Mouse (Mus musculus): ENCODE results near the gene Mfsd4b1. TPM values are rescaled to one million over a fixed set of nuclear protein-coding genes. Genes with fewer than 3 reads are reported as not detected.

Gene Mfsd4b1
- total and polyA plus RNA-seq, 2 experiments from 2014 or later = 2.3 to 3.8 TPM

- Histone ChIP-seq H3K36me3 (replicated peaks; ENCODE audit: control insufficient read depth, insufficient read depth, low read length) (peaks cover 13% of the 10 kb centered on the region; the same call in 1 of the 2 replicates), H3K4me3 (ENCODE audit: low read depth, low read length) (no peak overlapping the region), H3K4me2 (ENCODE audit: low read depth, low read length) (no peak overlapping the region), H3K27ac (ENCODE audit: low read depth) (no peak overlapping the region), H3K27me3 (ENCODE audit: control insufficient read depth, insufficient read depth, low read length) (no peaks in the 10 kb centered on the region), H3K9ac (replicated peaks; ENCODE audit: low read depth, low read length) (no peak overlapping the region), H3K9me3 (replicated peaks; ENCODE audit: control insufficient read depth, low read length) (no peaks in the 10 kb centered on the region), H3K4me1 (ENCODE audit: control insufficient read depth, insufficient read depth) (no peaks in the 10 kb centered on the region)
- WGBS = 93% methylated on average over 6 of the region's 6 CpGs
- TF ChIP-seq EP300 (IDR thresholded peaks at IDR 0.05; ENCODE audit: low read depth) (no peak), CTCF (IDR thresholded peaks at IDR 0.05; ENCODE audit: low read depth) (no peak)
- DNase-seq (ENCODE audit: low spot score) (no peak), ATAC-seq (ENCODE audit: insufficient read depth, low read depth) (no peak)
These were observed 9.9 kb upstream of the Mfsd4b1 start for GRCm38 (mm10) chr10:40034956-40035355.

GRCm38 (mm10) chr10:40032897-40033296 is 7.8 kb upstream of the Mfsd4b1 start:
- Histone ChIP-seq H3K9me3 (replicated peaks; ENCODE audit: control insufficient read depth, low read length) (no peaks in the 10 kb centered on the region), H3K4me1 (ENCODE audit: control insufficient read depth, insufficient read depth) (no peaks in the 10 kb centered on the region), H3K9ac (replicated peaks; ENCODE audit: low read depth, low read length) (no peak overlapping the region), H3K27ac (ENCODE audit: low read depth) (no peak overlapping the region), H3K27me3 (ENCODE audit: control insufficient read depth, insufficient read depth, low read length) (no peaks in the 10 kb centered on the region), H3K36me3 (replicated peaks; ENCODE audit: control insufficient read depth, insufficient read depth, low read length) (peaks cover 13% of the 10 kb centered on the region; the same call in 1 of the 2 replicates), H3K4me3 (ENCODE audit: low read depth, low read length) (no peak overlapping the region), H3K4me2 (ENCODE audit: low read depth, low read length) (no peak overlapping the region)
- 85% methylated on average over 2 of the region's 2 CpGs for WGBS
- DNase-seq (ENCODE audit: low spot score) = no peak
- TF ChIP-seq EP300 (IDR thresholded peaks at IDR 0.05; ENCODE audit: low read depth) = no peak
- no peak for TF ChIP-seq CTCF (IDR thresholded peaks at IDR 0.05; ENCODE audit: low read depth)
- ATAC-seq (ENCODE audit: insufficient read depth, low read depth) = no peak

- WGBS = 87% methylated on average over 6 of the region's 6 CpGs
- ATAC-seq (ENCODE audit: insufficient read depth, low read depth) = no peak
These were observed 5.6 kb upstream of the Mfsd4b1 start for GRCm38 (mm10) chr10:40030716-40031115.

GRCm38 (mm10) chr10:40029610-40030009 is 4.5 kb upstream of the Mfsd4b1 start:
- H3K4me1 ChIP-seq (ENCODE audit: control insufficient read depth, insufficient read depth) = 0 out of 2 replicates have a peak, but pooled peaks cover 2% of the 10 kb centered on the region
- TF ChIP-seq CTCF (IDR thresholded peaks at IDR 0.05; ENCODE audit: low read depth) (no peak), EP300 (IDR thresholded peaks at IDR 0.05; ENCODE audit: low read depth) (no peak)
- no peak overlapping the region for H3K4me3 ChIP-seq (ENCODE audit: low read depth, low read length)

More at GRCm38 (mm10) chr10:40030716-40031115, 5.6 kb upstream of the Mfsd4b1 start:
- TF ChIP-seq EP300 (IDR thresholded peaks at IDR 0.05; ENCODE audit: low read depth) (no peak), CTCF (IDR thresholded peaks at IDR 0.05; ENCODE audit: low read depth) (no peak)
- H3K4me1 ChIP-seq (ENCODE audit: control insufficient read depth, insufficient read depth) = no peaks in the 10 kb centered on the region
- H3K4me2 ChIP-seq (ENCODE audit: low read depth, low read length) = no peak overlapping the region
- H3K27ac ChIP-seq (ENCODE audit: low read depth) = no peak overlapping the region
- DNase-seq (ENCODE audit: low spot score) = no peak
- H3K36me3 ChIP-seq (replicated peaks; ENCODE audit: control insufficient read depth, insufficient read depth, low read length) = 0 out of 2 replicates have a peak, but pooled peaks cover 9% of the 10 kb centered on the region
- 0 out of 2 replicates have a peak, but pooled peaks cover 4% of the 10 kb centered on the region for H3K9me3 ChIP-seq (replicated peaks; ENCODE audit: control insufficient read depth, low read length)
- H3K9ac ChIP-seq (replicated peaks; ENCODE audit: low read depth, low read length) = no peak overlapping the region
- no peak overlapping the region for H3K4me3 ChIP-seq (ENCODE audit: low read depth, low read length)
- H3K27me3 ChIP-seq (ENCODE audit: control insufficient read depth, insufficient read depth, low read length) = no peaks in the 10 kb centered on the region

GRCm38 (mm10) chr10:40028091-40028490 is 3.0 kb upstream of the Mfsd4b1 start:
- 75% methylated on average over 8 of the region's 8 CpGs for WGBS
- H3K36me3 ChIP-seq (replicated peaks; ENCODE audit: control insufficient read depth, insufficient read depth, low read length) = no peaks in the 10 kb centered on the region
- TF ChIP-seq EP300 (IDR thresholded peaks at IDR 0.05; ENCODE audit: low read depth) (no peak), CTCF (IDR thresholded peaks at IDR 0.05; ENCODE audit: low read depth) (no peak)
- H3K9ac ChIP-seq (replicated peaks; ENCODE audit: low read depth, low read length) = no peak overlapping the region
- no peaks in the 10 kb centered on the region for H3K27me3 ChIP-seq (ENCODE audit: control insufficient read depth, insufficient read depth, low read length)
- DNase-seq (ENCODE audit: low spot score) (no peak), ATAC-seq (ENCODE audit: insufficient read depth, low read depth) (no peak)
- H3K27ac ChIP-seq (ENCODE audit: low read depth) = no peak overlapping the region
- H3K4me3 ChIP-seq (ENCODE audit: low read depth, low read length) = no peak overlapping the region
- H3K9me3 ChIP-seq (replicated peaks; ENCODE audit: control insufficient read depth, low read length) = 0 out of 2 replicates have a peak, but pooled peaks cover 4% of the 10 kb centered on the region
- peaks cover 10% of the 10 kb centered on the region for H3K4me1 ChIP-seq (ENCODE audit: control insufficient read depth, insufficient read depth)
- H3K4me2 ChIP-seq (ENCODE audit: low read depth, low read length) = no peak overlapping the region

More at GRCm38 (mm10) chr10:40029610-40030009, 4.5 kb upstream of the Mfsd4b1 start:
- 80% methylated on average over 2 of the region's 2 CpGs for WGBS
- no peak overlapping the region for H3K27ac ChIP-seq (ENCODE audit: low read depth)
- H3K9ac ChIP-seq (replicated peaks; ENCODE audit: low read depth, low read length) = no peak overlapping the region
- H3K27me3 ChIP-seq (ENCODE audit: control insufficient read depth, insufficient read depth, low read length) = no peaks in the 10 kb centered on the region
- ATAC-seq (ENCODE audit: insufficient read depth, low read depth) (no peak), DNase-seq (ENCODE audit: low spot score) (no peak)
- H3K36me3 ChIP-seq (replicated peaks; ENCODE audit: control insufficient read depth, insufficient read depth, low read length) = 0 out of 2 replicates have a peak, but pooled peaks cover 5% of the 10 kb centered on the region
- 0 out of 2 replicates have a peak, but pooled peaks cover 4% of the 10 kb centered on the region for H3K9me3 ChIP-seq (replicated peaks; ENCODE audit: control insufficient read depth, low read length)
- H3K4me2 ChIP-seq (ENCODE audit: low read depth, low read length) = no peak overlapping the region

- DNase-seq (ENCODE audit: low spot score) (no peak), ATAC-seq (ENCODE audit: insufficient read depth, low read depth) (no peak)
- Histone ChIP-seq H3K27ac (ENCODE audit: low read depth) (no peak overlapping the region), H3K4me2 (ENCODE audit: low read depth, low read length) (no peak overlapping the region), H3K9me3 (replicated peaks; ENCODE audit: control insufficient read depth, low read length) (0 out of 2 replicates have a peak, but pooled peaks cover 4% of the 10 kb centered on the region), H3K4me1 (ENCODE audit: control insufficient read depth, insufficient read depth) (peaks cover 10% of the 10 kb centered on the region), H3K9ac (replicated peaks; ENCODE audit: low read depth, low read length) (no peak overlapping the region), H3K27me3 (ENCODE audit: control insufficient read depth, insufficient read depth, low read length) (no peaks in the 10 kb centered on the region), H3K36me3 (replicated peaks; ENCODE audit: control insufficient read depth, insufficient read depth, low read length) (no peaks in the 10 kb centered on the region), H3K4me3 (ENCODE audit: low read depth, low read length) (no peak overlapping the region)
- WGBS = 94% methylated on average over 5 of the region's 5 CpGs
- TF ChIP-seq EP300 (IDR thresholded peaks at IDR 0.05; ENCODE audit: low read depth) (no peak), CTCF (IDR thresholded peaks at IDR 0.05; ENCODE audit: low read depth) (no peak)
These were observed 1.5 kb upstream of the Mfsd4b1 start for GRCm38 (mm10) chr10:40026546-40026945.
